Mouse (Mus musculus): Measurements from ENCODE around the gene Stk33. TPM values are rescaled to one million over a fixed set of nuclear protein-coding genes. Genes with fewer than 3 reads are reported as not detected.

Gene Stk33
- polyA plus RNA-seq, 1 experiment = not detected

GRCm38 (mm10) chr7:109358435-109359187 lies 80.3 kb downstream of the Stk33 start:
- Histone ChIP-seq H3K27ac (ENCODE audit: insufficient read depth, low read depth, low read length) (no peak overlapping the region), H3K4me3 (ENCODE audit: insufficient read depth, low read length) (no peak overlapping the region), H3K4me1 (ENCODE audit: control insufficient read depth, insufficient read depth, low read length) (0 out of 2 replicates have a peak, but pooled peaks cover 3% of the 10 kb centered on the region)
- no peak for TF ChIP-seq POLR2A (IDR thresholded peaks at IDR 0.05; ENCODE audit: borderline replicate concordance, low read depth, low read length)
- no peak for TF ChIP-seq CTCF (IDR thresholded peaks at IDR 0.05; ENCODE audit: low read depth, low read length)

GRCm38 (mm10) chr7:109357877-109358276 lies 81.0 kb downstream of the Stk33 start:
- H3K4me3 ChIP-seq (ENCODE audit: insufficient read depth, low read length) = no peak overlapping the region
- no peak overlapping the region for H3K27ac ChIP-seq (ENCODE audit: insufficient read depth, low read depth, low read length)
- TF ChIP-seq CTCF (IDR thresholded peaks at IDR 0.05; ENCODE audit: low read depth, low read length) = no peak
- TF ChIP-seq POLR2A (IDR thresholded peaks at IDR 0.05; ENCODE audit: borderline replicate concordance, low read depth, low read length) = no peak
- 0 out of 2 replicates have a peak, but pooled peaks cover 3% of the 10 kb centered on the region for H3K4me1 ChIP-seq (ENCODE audit: control insufficient read depth, insufficient read depth, low read length)

GRCm38 (mm10) chr7:109347241-109347640 lies 91.6 kb downstream of the Stk33 start:
- TF ChIP-seq POLR2A (IDR thresholded peaks at IDR 0.05; ENCODE audit: borderline replicate concordance, low read depth, low read length) = no peak
- TF ChIP-seq CTCF (IDR thresholded peaks at IDR 0.05; ENCODE audit: low read depth, low read length) = no peak
- Histone ChIP-seq H3K4me3 (ENCODE audit: insufficient read depth, low read length) (no peak overlapping the region), H3K27ac (ENCODE audit: insufficient read depth, low read depth, low read length) (no peak overlapping the region), H3K4me1 (ENCODE audit: control insufficient read depth, insufficient read depth, low read length) (no peaks in the 10 kb centered on the region)

- Histone ChIP-seq H3K4me3 (ENCODE audit: insufficient read depth, low read length) (no peak overlapping the region), H3K4me1 (ENCODE audit: control insufficient read depth, insufficient read depth, low read length) (no peaks in the 10 kb centered on the region), H3K27ac (ENCODE audit: insufficient read depth, low read depth, low read length) (no peak overlapping the region)
- TF ChIP-seq POLR2A (IDR thresholded peaks at IDR 0.05; ENCODE audit: borderline replicate concordance, low read depth, low read length) = no peak
- no peak for TF ChIP-seq CTCF (IDR thresholded peaks at IDR 0.05; ENCODE audit: low read depth, low read length)
Measured at GRCm38 (mm10) chr7:109331722-109332121, 107.2 kb downstream of the Stk33 start.

- H3K4me3 ChIP-seq (ENCODE audit: insufficient read depth, low read length) = no peak overlapping the region
- H3K4me1 ChIP-seq (ENCODE audit: control insufficient read depth, insufficient read depth, low read length) = no peaks in the 10 kb centered on the region
- no peak overlapping the region for H3K27ac ChIP-seq (ENCODE audit: insufficient read depth, low read depth, low read length)
Measured at GRCm38 (mm10) chr7:109328772-109329171, 110.1 kb downstream of the Stk33 start.

GRCm38 (mm10) chr7:109326813-109327212 lies 112.1 kb downstream of the Stk33 start:
- H3K4me1 ChIP-seq (ENCODE audit: control insufficient read depth, insufficient read depth, low read length) = no peaks in the 10 kb centered on the region
- no peak for TF ChIP-seq POLR2A (IDR thresholded peaks at IDR 0.05; ENCODE audit: borderline replicate concordance, low read depth, low read length)
- no peak for TF ChIP-seq CTCF (IDR thresholded peaks at IDR 0.05; ENCODE audit: low read depth, low read length)
- H3K4me3 ChIP-seq (ENCODE audit: insufficient read depth, low read length) = no peak overlapping the region
- no peak overlapping the region for H3K27ac ChIP-seq (ENCODE audit: insufficient read depth, low read depth, low read length)

More at GRCm38 (mm10) chr7:109328772-109329171, 110.1 kb downstream of the Stk33 start:
- no peak for TF ChIP-seq POLR2A (IDR thresholded peaks at IDR 0.05; ENCODE audit: borderline replicate concordance, low read depth, low read length)

GRCm38 (mm10) chr7:109325731-109326130 lies 113.2 kb downstream of the Stk33 start:
- Histone ChIP-seq H3K4me1 (ENCODE audit: control insufficient read depth, insufficient read depth, low read length) (no peaks in the 10 kb centered on the region), H3K27ac (ENCODE audit: insufficient read depth, low read depth, low read length) (no peak overlapping the region), H3K4me3 (ENCODE audit: insufficient read depth, low read length) (no peak overlapping the region)
- TF ChIP-seq POLR2A (IDR thresholded peaks at IDR 0.05; ENCODE audit: borderline replicate concordance, low read depth, low read length) (no peak), CTCF (IDR thresholded peaks at IDR 0.05; ENCODE audit: low read depth, low read length) (no peak)

- H3K27ac ChIP-seq (ENCODE audit: insufficient read depth, low read depth, low read length) = no peak overlapping the region
- TF ChIP-seq POLR2A (IDR thresholded peaks at IDR 0.05; ENCODE audit: borderline replicate concordance, low read depth, low read length) (no peak), CTCF (IDR thresholded peaks at IDR 0.05; ENCODE audit: low read depth, low read length) (no peak)
- H3K4me1 ChIP-seq (ENCODE audit: control insufficient read depth, insufficient read depth, low read length) = no peaks in the 10 kb centered on the region
- no peak overlapping the region for H3K4me3 ChIP-seq (ENCODE audit: insufficient read depth, low read length)
Measured at GRCm38 (mm10) chr7:109325169-109325568, 113.7 kb downstream of the Stk33 start.

GRCm38 (mm10) chr7:109309506-109309905 lies 129.4 kb downstream of the Stk33 start:
- TF ChIP-seq POLR2A (IDR thresholded peaks at IDR 0.05; ENCODE audit: borderline replicate concordance, low read depth, low read length) (no peak), CTCF (IDR thresholded peaks at IDR 0.05; ENCODE audit: low read depth, low read length) (no peak)
- H3K27ac ChIP-seq (ENCODE audit: insufficient read depth, low read depth, low read length) = no peak overlapping the region
- no peak overlapping the region for H3K4me3 ChIP-seq (ENCODE audit: insufficient read depth, low read length)
- H3K4me1 ChIP-seq (ENCODE audit: control insufficient read depth, insufficient read depth, low read length) = no peaks in the 10 kb centered on the region

- H3K27ac ChIP-seq (ENCODE audit: insufficient read depth, low read depth, low read length) = no peak overlapping the region
- no peak overlapping the region for H3K4me3 ChIP-seq (ENCODE audit: insufficient read depth, low read length)
- no peak for TF ChIP-seq POLR2A (IDR thresholded peaks at IDR 0.05; ENCODE audit: borderline replicate concordance, low read depth, low read length)
- TF ChIP-seq CTCF (IDR thresholded peaks at IDR 0.05; ENCODE audit: low read depth, low read length) = no peak
- H3K4me1 ChIP-seq (ENCODE audit: control insufficient read depth, insufficient read depth, low read length) = no peaks in the 10 kb centered on the region
Measured at GRCm38 (mm10) chr7:109295807-109296206, 143.1 kb downstream of the Stk33 start.
